Mouse (Mus musculus) cerebellum, postnatal 25 days (tissue): ENCODE measurements around the gene Zfp36l1.
A peak's percentile ranks its signal among the peaks of the same experiment; 100 is the strongest.

Experiments used
- DNase-seq, 2 experiments: peaks; one replicate each; pipeline ENCODE4 v3.0.0; 2021; ENCODE audit warnings: mixed read lengths in 2 of 2

Gene Zfp36l1

DNA sequence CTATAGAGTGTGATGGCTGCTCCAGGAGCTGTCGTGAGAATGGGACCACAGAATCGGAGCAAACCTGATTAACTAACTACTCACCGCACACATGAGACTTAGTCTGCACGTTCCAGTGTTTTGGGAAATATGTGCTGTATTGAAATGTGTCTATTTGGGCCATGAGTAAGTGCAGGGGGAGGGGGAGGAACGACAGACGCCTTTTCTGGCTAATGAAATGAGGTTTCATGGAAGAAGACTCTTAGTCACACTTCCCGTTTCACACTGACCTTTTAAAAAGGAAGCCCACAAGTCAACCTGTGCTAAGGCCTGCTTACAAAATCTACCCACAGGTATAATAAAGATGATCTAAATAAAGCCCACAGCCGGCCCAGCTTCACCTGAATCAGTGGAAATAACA, 47.8 kb downstream of the Zfp36l1 start:
- no peak for DNase-seq

- no peak for DNase-seq
Measured at GRCm38 (mm10) chr12:80064306-80064705, 48.5 kb downstream of the Zfp36l1 start.

- no peak for DNase-seq
Measured at GRCm38 (mm10) chr12:80063402-80064150, 49.2 kb downstream of the Zfp36l1 start.

- peak; percentile 11 to 21 for DNase-seq
Measured at GRCm38 (mm10) chr12:80062410-80063401, 50.1 kb downstream of the Zfp36l1 start.

GRCm38 (mm10) chr12:80061810-80062209, 51.0 kb downstream of the Zfp36l1 start:
- DNase-seq: no peak

GRCm38 (mm10) chr12:80060809-80061208, 52.0 kb downstream of the Zfp36l1 start:
- no peak for DNase-seq

DNA sequence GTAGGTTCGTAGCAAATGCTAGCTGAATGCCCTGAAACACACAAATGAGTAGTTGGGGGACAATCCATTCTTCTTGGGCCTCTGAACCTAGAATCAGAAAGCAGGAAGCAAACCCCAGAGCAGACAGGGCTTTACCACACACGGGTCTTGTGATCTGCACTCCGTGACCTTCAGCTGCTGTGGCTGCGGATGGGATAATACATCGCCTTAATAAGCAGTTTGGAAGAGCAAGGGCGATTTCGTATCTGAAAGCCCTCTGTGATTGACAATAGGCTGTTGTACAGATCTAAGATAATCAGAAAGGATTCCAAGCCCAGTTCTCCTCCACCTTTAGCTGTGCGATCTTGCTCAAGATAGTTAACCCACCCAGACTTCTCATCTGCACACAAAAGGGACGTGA, 52.5 kb downstream of the Zfp36l1 start:
- no peak for DNase-seq

- no peak for DNase-seq
Measured at GRCm38 (mm10) chr12:80059773-80060328, 53.0 kb downstream of the Zfp36l1 start.
